Comparison of ENCODE assay signal across 10 mouse cellular contexts in the genomic region with DNA sequence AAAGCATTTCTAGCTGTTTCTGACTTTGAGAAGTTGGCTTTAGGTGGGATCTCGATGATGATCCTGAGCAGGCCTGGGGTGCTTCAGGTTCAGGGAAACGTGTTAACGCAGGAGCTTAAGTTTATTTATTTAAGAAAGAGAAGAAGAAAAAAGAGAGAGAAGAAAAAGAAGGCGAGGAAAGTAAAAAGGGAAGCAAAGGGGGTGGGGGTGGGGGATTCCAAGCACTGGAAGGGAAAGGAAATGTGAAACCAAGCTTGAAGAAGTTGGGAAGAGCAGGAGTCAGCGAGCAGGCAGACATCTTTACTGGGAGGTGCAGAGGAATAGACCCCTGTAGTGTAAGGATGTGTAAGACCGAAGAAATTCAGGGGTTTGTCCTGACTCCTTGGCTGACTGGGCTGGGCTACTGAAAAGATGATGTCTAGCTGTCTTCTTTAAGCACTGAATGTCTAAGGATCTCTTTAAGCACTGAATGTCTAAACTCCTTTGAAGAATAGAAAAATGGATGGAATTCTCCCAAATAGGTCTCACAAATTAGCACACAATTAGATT. TPM values are rescaled to one million over a fixed set of nuclear protein-coding genes. Genes with fewer than 3 reads are reported as not detected.
A peak's percentile ranks its signal among the peaks of the same experiment; 100 is the strongest.
DNase-seq lines count a peak whose midpoint lies in the region; ATAC-seq and TF ChIP-seq lines count a peak whose summit lies in the region.
"Had no signal": no experiment of that assay in that cellular context is flagged by ENCODE, and none has a peak within 500 bp of the region (broad histone marks: within the 10 kb centered on the region; RNA-seq: fewer than 3 reads in every experiment).

No protein-coding gene starts in this region.

- TF ChIP-seq CTCF in midbrain, postnatal 0 days (IDR thresholded peaks at IDR 0.05), result no peak

- peak overlapping the region; percentile 59 for H3K4me2 ChIP-seq in heart, embryonic 13.5 days
- no peak overlapping the region for H3K4me2 ChIP-seq in midbrain, postnatal 0 days (ENCODE audit: low read depth, low read length, poor library complexity, severe bottlenecking)
- peak overlapping the region; percentile 27; the same call in 1 of the 2 replicates for H3K4me2 ChIP-seq in hindbrain, embryonic 14.5 days (replicated peaks)
- H3K4me2 ChIP-seq in neural tube, embryonic 15.5 days, result peak overlapping the region; percentile 41

- no peak for ATAC-seq in heart, embryonic 13.5 days (ENCODE audit: extremely low read depth, insufficient number of reproducible peaks, low FRiP score, low TSS enrichment)
- no peak for ATAC-seq in midbrain, postnatal 0 days (ENCODE audit: low FRiP score)
- peak; percentile 57; the same call in 1 of the 2 replicates for ATAC-seq in hindbrain, embryonic 14.5 days (ENCODE audit: low FRiP score)
- no peak; the same call in 1 of the 2 replicates for ATAC-seq in neural tube, embryonic 15.5 days (ENCODE audit: low FRiP score)

- no peaks in the 10 kb centered on the region for H3K36me3 ChIP-seq in heart, embryonic 13.5 days
- H3K36me3 ChIP-seq in midbrain, embryonic 10.5 days, result no peaks in the 10 kb centered on the region
- no peaks in the 10 kb centered on the region for H3K36me3 ChIP-seq in midbrain, postnatal 0 days (ENCODE audit: insufficient read depth, low read length)
- H3K36me3 ChIP-seq in hindbrain, embryonic 14.5 days (replicated peaks; ENCODE audit: control insufficient read depth, insufficient read depth), result no peaks in the 10 kb centered on the region
- no peaks in the 10 kb centered on the region for H3K36me3 ChIP-seq in neural tube, embryonic 15.5 days
- H3K36me3 ChIP-seq: limb, embryonic 12.5 days had no signal

- peaks cover 17% of the 10 kb centered on the region for H3K4me1 ChIP-seq in heart, embryonic 13.5 days
- H3K4me1 ChIP-seq in midbrain, embryonic 10.5 days, result peaks cover 28% of the 10 kb centered on the region
- peaks cover 4% of the 10 kb centered on the region; the same call in 1 of the 2 replicates for H3K4me1 ChIP-seq in midbrain, postnatal 0 days (ENCODE audit: insufficient read depth, low read length)
- peaks cover 14% of the 10 kb centered on the region for H3K4me1 ChIP-seq in hindbrain, embryonic 14.5 days (replicated peaks; ENCODE audit: control insufficient read depth, insufficient read depth, low read length)
- H3K4me1 ChIP-seq in neural tube, embryonic 15.5 days, result peaks cover 18% of the 10 kb centered on the region
- H3K4me1 ChIP-seq: limb, embryonic 12.5 days had no signal

- no peaks in the 10 kb centered on the region for H3K27me3 ChIP-seq in heart, embryonic 13.5 days (replicated peaks)
- 0 out of 2 replicates have a peak, but pooled peaks cover 18% of the 10 kb centered on the region for H3K27me3 ChIP-seq in midbrain, embryonic 10.5 days (ENCODE audit: low read depth, poor library complexity, severe bottlenecking)
- H3K27me3 ChIP-seq in midbrain, postnatal 0 days (ENCODE audit: insufficient read depth, low read length), result no peaks in the 10 kb centered on the region
- no peaks in the 10 kb centered on the region; the same call in 1 of the 2 replicates for H3K27me3 ChIP-seq in hindbrain, embryonic 14.5 days (ENCODE audit: control insufficient read depth, insufficient read depth, low read length)
- H3K27me3 ChIP-seq in neural tube, embryonic 15.5 days (replicated peaks), result no peaks in the 10 kb centered on the region
- H3K27me3 ChIP-seq: limb, embryonic 12.5 days had no signal

- WGBS in heart, embryonic 13.5 days, result 25% methylated on average over 6 of the region's 6 CpGs
- WGBS in midbrain, embryonic 10.5 days, result 19% methylated on average over 6 of the region's 6 CpGs
- WGBS in midbrain, postnatal 0 days, result 22% methylated on average over 6 of the region's 6 CpGs
- WGBS in hindbrain, embryonic 14.5 days, result 36% methylated on average over 6 of the region's 6 CpGs
- 42% methylated on average over 6 of the region's 6 CpGs for WGBS in neural tube, embryonic 15.5 days

- no peak overlapping the region for H3K27ac ChIP-seq in heart, embryonic 13.5 days (replicated peaks)
- H3K27ac ChIP-seq in midbrain, embryonic 10.5 days (replicated peaks), result no peak overlapping the region
- no peak overlapping the region for H3K27ac ChIP-seq in midbrain, postnatal 0 days (ENCODE audit: low read depth, low read length)
- H3K27ac ChIP-seq in hindbrain, embryonic 14.5 days, result peak overlapping the region; percentile 60
- H3K27ac ChIP-seq in neural tube, embryonic 15.5 days (replicated peaks), result peak overlapping the region; percentile 74
- H3K27ac ChIP-seq: limb, embryonic 12.5 days had no signal

- no peak overlapping the region for H3K4me3 ChIP-seq in heart, embryonic 13.5 days
- H3K4me3 ChIP-seq in midbrain, embryonic 10.5 days, result peak overlapping the region; percentile 30; the same call in 1 of the 2 replicates
- no peak overlapping the region for H3K4me3 ChIP-seq in midbrain, postnatal 0 days (ENCODE audit: low read depth, low read length)
- no peak overlapping the region for H3K4me3 ChIP-seq in hindbrain, embryonic 14.5 days (replicated peaks; ENCODE audit: low read length)
- no peak overlapping the region for H3K4me3 ChIP-seq in neural tube, embryonic 15.5 days (replicated peaks)
- H3K4me3 ChIP-seq: limb, embryonic 12.5 days had no signal

- DNase-seq in heart, adult 18-20 months, result no peak
- no peak for DNase-seq in midbrain, embryonic 10.5 days (ENCODE audit: low spot score)
- DNase-seq in midbrain, postnatal 0 days (ENCODE audit: low spot score), result no peak
- DNase-seq in hindbrain, embryonic 14.5 days (ENCODE audit: low spot score), result no peak
- no peak for DNase-seq in left cerebral cortex, adult 8-10 months (ENCODE audit: low spot score in 2 of 2)
- no peak for DNase-seq in thymus, postnatal 0 days (ENCODE audit: low spot score)
- DNase-seq: lung, postnatal 4 days had no signal

- no peaks in the 10 kb centered on the region for H3K9me3 ChIP-seq in heart, embryonic 13.5 days
- peaks cover 8% of the 10 kb centered on the region for H3K9me3 ChIP-seq in midbrain, embryonic 10.5 days (replicated peaks)
- no peaks in the 10 kb centered on the region for H3K9me3 ChIP-seq in midbrain, postnatal 0 days (ENCODE audit: low read length)
- H3K9me3 ChIP-seq in hindbrain, embryonic 14.5 days (ENCODE audit: control insufficient read depth, low read length), result 0 out of 2 replicates have a peak, but pooled peaks cover 7% of the 10 kb centered on the region
- H3K9me3 ChIP-seq in neural tube, embryonic 15.5 days (replicated peaks), result no peaks in the 10 kb centered on the region

- H3K9ac ChIP-seq in heart, embryonic 13.5 days, result 0 out of 2 replicates have a peak overlapping the region, but pooled peaks have one; percentile 55
- no peak overlapping the region for H3K9ac ChIP-seq in midbrain, postnatal 0 days (replicated peaks; ENCODE audit: low read length, poor library complexity, severe bottlenecking)
- no peak overlapping the region for H3K9ac ChIP-seq in hindbrain, embryonic 14.5 days
- H3K9ac ChIP-seq in neural tube, embryonic 15.5 days (replicated peaks), result 0 out of 2 replicates have a peak overlapping the region, but pooled peaks have one; percentile 26
- H3K9ac ChIP-seq: limb, embryonic 12.5 days had no signal

RNA-seq across cellular contexts. Expression of gene Kbtbd12, which starts 1.7 kb away (rescaled TPM):
- 16.6 and 20.4 TPM in 2 replicates for polyA plus RNA-seq in heart, embryonic 13.5 days (2015; fragmentation: Nextera tagmentation; extraction: Ambion mirVana)
- 10 to 100 TPM; 42.6 to 44.1 TPM for total RNA-seq in heart, adult 18-20 months (2021)
- polyA plus RNA-seq in midbrain, embryonic 10.5 days (2016; fragmentation: Nextera tagmentation; extraction: Ambion mirVana), result 0.61 TPM in 1 of 2 replicates, not detected in the other
- 0.16 and 0.38 TPM in 2 replicates for total RNA-seq in midbrain, postnatal 0 days (2014; rRNA removed)
- polyA plus RNA-seq in midbrain, postnatal 0 days (2015; fragmentation: Nextera tagmentation; extraction: Ambion mirVana), result 0.25 TPM in 1 of 2 replicates, not detected in the other
- polyA plus RNA-seq in hindbrain, embryonic 14.5 days (2014; fragmentation: Nextera tagmentation; extraction: Ambion mirVana), result 0.62 TPM in 1 of 2 replicates, not detected in the other
- 0.36 and 1.4 TPM in 2 replicates for polyA plus RNA-seq in neural tube, embryonic 15.5 days (2015; fragmentation: Nextera tagmentation; extraction: Ambion mirVana)
- 1 to 10 TPM in 1 of 4 experiments, under 1 TPM in 3; 0.39 to 1.7 (median 0.93) TPM for total RNA-seq in left cerebral cortex, adult 8-10 months (2022)
- 0.13 and 0.21 TPM in 2 replicates for polyA plus RNA-seq in thymus, postnatal 0 days (2015; fragmentation: Nextera tagmentation; extraction: Ambion mirVana)

Comparison
In these comparisons a context has a peak if more than half of its experiments do, and no peak if none do; other contexts are left out.
1. H3K27ac ChIP-seq: peak in hindbrain, embryonic 14.5 days (single experiment) and neural tube, embryonic 15.5 days (single experiment); none in heart, embryonic 13.5 days (single experiment), midbrain, embryonic 10.5 days (single experiment) and midbrain, postnatal 0 days (single experiment).
2. H3K9ac ChIP-seq: peak in heart, embryonic 13.5 days (single experiment) and neural tube, embryonic 15.5 days (single experiment); none in midbrain, postnatal 0 days (single experiment) and hindbrain, embryonic 14.5 days (single experiment).